ENCODE assay signal across 20 mouse cellular contexts in the genomic region with DNA sequence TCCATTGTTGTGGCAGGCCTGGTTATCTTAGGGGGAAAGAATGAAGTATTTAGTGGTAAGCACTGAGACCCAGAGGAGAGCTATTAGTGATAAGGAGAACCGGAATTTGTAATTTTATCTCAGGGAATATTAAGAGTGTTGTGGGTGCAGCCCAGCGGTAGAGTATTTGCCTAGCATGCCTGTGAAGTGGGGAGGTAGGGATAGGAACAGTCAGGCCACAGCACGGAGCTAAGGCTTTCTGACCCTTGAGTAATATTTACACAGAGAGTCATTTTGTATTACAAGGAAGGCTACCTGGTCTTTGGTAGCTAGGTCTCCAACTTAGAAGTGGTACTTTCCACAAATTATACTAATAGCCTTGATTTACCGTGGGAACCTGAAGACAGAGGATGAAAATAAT.
"Had no signal": no experiment of that assay in that cellular context is flagged by ENCODE, and none has a peak within 500 bp of the region (broad histone marks: within the 10 kb centered on the region; RNA-seq: fewer than 3 reads in every experiment).

No protein-coding gene starts in this region.

- H3K9ac ChIP-seq: liver, embryonic 13.5 days; midbrain, embryonic 12.5 days; midbrain, embryonic 15.5 days; neural tube, embryonic 12.5 days; neural tube, embryonic 15.5 days; stomach, embryonic 15.5 days had no signal

- ATAC-seq: intestine, postnatal 0 days; midbrain, embryonic 15.5 days had no signal

- H3K9me3 ChIP-seq: liver, embryonic 13.5 days; midbrain, embryonic 12.5 days; midbrain, embryonic 15.5 days; neural tube, embryonic 12.5 days; neural tube, embryonic 15.5 days; stomach, embryonic 15.5 days had no signal

- H3K36me3 ChIP-seq: liver, embryonic 13.5 days; midbrain, embryonic 12.5 days; midbrain, embryonic 15.5 days; neural tube, embryonic 12.5 days; neural tube, embryonic 15.5 days; stomach, embryonic 15.5 days had no signal

- H3K27me3 ChIP-seq: liver, embryonic 13.5 days; midbrain, embryonic 12.5 days; midbrain, embryonic 15.5 days; neural tube, embryonic 12.5 days; neural tube, embryonic 15.5 days; stomach, embryonic 15.5 days had no signal

- H3K4me3 ChIP-seq: left cerebral cortex, adult 2 months; liver, embryonic 13.5 days; megakaryocyte, embryonic 14.5 days; midbrain, embryonic 12.5 days; midbrain, embryonic 15.5 days; neural tube, embryonic 12.5 days; neural tube, embryonic 15.5 days; stomach, embryonic 15.5 days had no signal

- DNase-seq: kidney, adult 2 months; kidney, postnatal 36 days; layer of hippocampus, postnatal 36 days; liver, embryonic 13.5 days; right cerebral cortex, adult 18-20 months; right cerebral cortex, postnatal 14 days; right cerebral cortex, postnatal 4 days; spleen, adult 18-20 months; thymus, adult 18-20 months; thymus, postnatal 14 days; thymus, postnatal 4 days had no signal

- H3K4me1 ChIP-seq: stomach, embryonic 15.5 days had no signal

- H3K4me2 ChIP-seq: liver, embryonic 13.5 days; midbrain, embryonic 12.5 days; midbrain, embryonic 15.5 days; neural tube, embryonic 12.5 days; neural tube, embryonic 15.5 days; stomach, embryonic 15.5 days had no signal

- H3K27ac ChIP-seq: kidney, postnatal 0 days; left cerebral cortex, adult 2 months; liver, embryonic 13.5 days; midbrain, embryonic 12.5 days; midbrain, embryonic 15.5 days; neural tube, embryonic 12.5 days; neural tube, embryonic 15.5 days; stomach, embryonic 15.5 days had no signal
